Mouse (Mus musculus): ENCODE measurements around the gene Itpk1. TPM values are rescaled to one million over a fixed set of nuclear protein-coding genes. Genes with fewer than 3 reads are reported as not detected.

Gene Itpk1
- 18.9 and 20.8 TPM in 2 replicates for polyA plus RNA-seq (2015; fragmentation: Nextera tagmentation; extraction: Ambion mirVana)

DNA sequence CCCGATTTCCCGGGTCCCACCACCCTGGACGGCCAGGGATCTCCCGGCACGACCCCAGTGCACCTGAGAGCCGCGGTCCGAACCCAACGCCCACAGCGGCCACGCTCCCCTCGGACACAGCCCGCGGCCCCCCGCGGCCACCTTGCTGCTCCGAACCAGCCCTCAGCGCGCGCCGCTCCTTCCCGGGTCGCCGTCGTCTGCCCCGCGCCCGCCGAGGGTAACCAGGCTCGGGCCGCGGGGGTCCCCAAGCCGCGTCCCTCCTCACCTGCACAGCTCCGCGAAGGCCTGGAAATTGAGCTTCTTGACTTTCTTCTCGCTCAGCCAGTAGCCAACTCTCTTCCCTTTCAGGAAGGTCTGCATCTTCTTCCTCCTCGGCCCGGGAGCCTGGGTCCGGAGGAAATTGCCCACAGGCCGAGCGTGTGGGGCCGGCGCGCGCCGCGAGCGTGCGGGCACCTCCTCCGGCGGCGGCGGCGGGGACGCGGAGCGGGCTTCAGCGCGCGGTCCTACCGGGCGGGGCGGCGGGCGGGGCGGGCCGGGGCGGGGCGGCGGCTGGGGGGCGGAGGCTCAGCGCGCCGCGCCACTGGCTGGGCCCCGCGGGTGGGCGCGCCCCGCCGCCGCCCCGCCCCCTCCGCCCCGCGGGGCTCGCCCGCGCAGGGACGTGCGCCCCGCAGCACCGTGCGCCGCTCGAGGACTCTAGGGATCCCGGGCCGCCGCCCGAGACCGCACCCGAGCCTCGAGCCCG is at the start of gene Itpk1:
Gene Itpk1, minus strand, starts transcription at position 474 of the 742 bp plus-strand sequence.
- Histone ChIP-seq H3K36me3 (no peaks in the 10 kb centered on the region), H3K4me3 (replicated peaks) (peak within 1 kb of the TSS; percentile 83), H3K4me2 (peak within 1 kb of the TSS; percentile 97), H3K27me3 (no peaks in the 10 kb centered on the region), H3K4me1 (peaks cover 64% of the 10 kb centered on the region), H3K9me3 (replicated peaks) (no peaks in the 10 kb centered on the region), H3K9ac (peak within 1 kb of the TSS; percentile 76), H3K27ac (peak within 1 kb of the TSS; percentile 92)
- peak; percentile 92 for ATAC-seq (replicated peaks; ENCODE audit: low FRiP score)
- WGBS: under 1% methylated on average over 92 of the region's 105 CpGs

DNA sequence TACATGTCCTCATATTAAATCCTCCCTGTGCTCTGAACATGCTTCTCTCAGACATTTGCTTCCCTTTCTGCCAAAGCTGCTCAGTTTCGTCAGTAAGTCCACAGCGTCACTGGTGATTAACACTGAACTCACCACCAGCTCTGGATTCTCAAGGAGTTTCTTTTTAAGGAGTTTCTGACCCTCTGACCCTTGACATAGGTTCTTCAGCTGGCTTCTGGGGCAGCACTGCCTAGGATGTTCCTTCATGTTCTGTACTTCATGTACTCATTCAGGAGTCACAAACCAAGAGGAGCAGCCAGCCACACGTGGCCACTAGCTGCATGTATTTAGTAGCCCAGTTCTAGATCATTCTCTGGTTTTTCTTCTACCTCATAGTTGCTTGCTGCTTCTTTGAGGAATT is 43.5 kb upstream of the Itpk1 start:
- Histone ChIP-seq H3K9ac (no peak overlapping the region), H3K4me2 (no peak overlapping the region), H3K27me3 (no peaks in the 10 kb centered on the region), H3K36me3 (peaks cover 26% of the 10 kb centered on the region), H3K4me3 (replicated peaks) (no peak overlapping the region), H3K4me1 (peaks cover 12% of the 10 kb centered on the region), H3K27ac (no peak overlapping the region), H3K9me3 (replicated peaks) (no peaks in the 10 kb centered on the region)
- ATAC-seq (replicated peaks; ENCODE audit: low FRiP score): no peak
- 83% methylated on average over 3 of the region's 3 CpGs for WGBS

DNA sequence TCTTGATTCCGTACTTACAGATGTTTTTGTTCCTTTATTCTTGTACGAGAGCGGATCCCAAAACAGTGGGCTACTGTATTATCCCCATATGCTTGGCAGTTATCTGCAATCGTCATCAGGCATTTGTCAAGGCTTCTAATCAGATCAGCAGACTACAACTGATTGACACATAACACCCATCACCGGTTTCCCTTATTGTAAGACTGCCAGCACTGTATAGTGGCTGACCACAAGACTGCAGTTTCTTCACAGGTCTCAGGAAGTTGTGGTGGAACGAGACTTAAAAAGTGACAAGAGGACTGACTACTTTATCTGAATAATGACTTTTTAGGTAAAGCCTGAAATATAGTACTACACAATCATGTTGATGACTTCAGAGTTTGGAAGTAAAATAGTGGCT is 40.1 kb upstream of the Itpk1 start:
- H3K9me3 ChIP-seq (replicated peaks): no peaks in the 10 kb centered on the region
- WGBS: 59% methylated on average over 6 of the region's 6 CpGs
- peaks cover 25% of the 10 kb centered on the region for H3K4me1 ChIP-seq
- no peak for ATAC-seq (replicated peaks; ENCODE audit: low FRiP score)
- no peak overlapping the region for H3K9ac ChIP-seq
- peak overlapping the region; percentile 83; the same call in 1 of the 2 replicates for H3K4me3 ChIP-seq (replicated peaks)
- H3K4me2 ChIP-seq: peak overlapping the region; percentile 78
- no peak overlapping the region for H3K27ac ChIP-seq
- H3K36me3 ChIP-seq: peaks cover 33% of the 10 kb centered on the region
- H3K27me3 ChIP-seq: no peaks in the 10 kb centered on the region

DNA sequence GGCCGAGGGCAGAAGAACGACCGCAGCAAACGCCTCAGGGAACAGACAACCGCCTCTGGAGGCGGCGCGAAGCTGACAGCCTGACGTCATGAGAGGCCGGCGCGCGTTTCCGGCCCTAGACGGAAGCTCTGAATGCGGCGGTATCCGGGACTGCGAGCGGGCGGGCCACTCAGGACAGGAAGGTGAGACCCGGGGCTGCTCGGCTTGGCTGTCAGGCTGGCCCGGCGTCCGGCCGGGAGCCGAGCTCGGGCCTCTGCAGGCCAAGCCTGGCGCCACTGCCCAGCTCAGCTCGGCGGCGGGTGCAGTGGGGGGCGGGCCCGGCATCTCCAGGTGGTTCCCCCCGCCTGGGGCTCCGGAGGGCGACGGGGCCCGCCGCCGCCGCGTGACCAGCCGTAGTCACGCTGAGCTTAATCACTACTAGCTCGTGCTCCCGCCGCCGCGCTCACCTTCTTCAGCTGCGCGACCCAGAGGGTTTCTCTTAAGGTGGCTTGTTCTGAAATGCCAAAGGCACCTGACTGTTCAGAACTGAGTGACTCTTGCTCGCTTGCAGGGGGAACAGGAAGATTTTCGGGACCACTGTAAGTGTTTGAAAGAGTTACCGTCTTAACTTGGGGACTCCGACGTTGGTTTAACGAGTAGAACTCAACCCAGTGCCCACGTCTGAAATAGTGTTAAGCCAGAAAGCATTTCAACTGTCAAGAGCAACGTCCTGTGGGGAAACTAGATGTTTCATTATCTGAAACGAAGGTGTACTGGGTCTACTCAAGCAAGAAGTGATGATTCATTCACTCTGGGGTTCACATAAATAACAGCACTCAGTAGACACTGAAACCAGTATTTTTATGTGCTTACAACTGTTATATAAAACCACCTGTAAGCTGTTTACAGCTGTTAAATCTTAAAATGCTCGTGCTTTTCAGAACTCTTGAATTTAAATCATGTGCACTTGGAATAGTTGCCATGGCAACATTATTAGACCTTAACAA is 39.2 kb upstream of the Itpk1 start, which contains the start of the genes Moap1 and Tmem251:
Gene Moap1, minus strand, starts transcription at position 73 of the 986 bp plus-strand sequence.
Gene Tmem251, plus strand, starts transcription at position 174 of the 986 bp plus-strand sequence.
- peak within 1 kb of the TSS; percentile 83 for H3K4me3 ChIP-seq (replicated peaks)
- peaks cover 25% of the 10 kb centered on the region for H3K4me1 ChIP-seq
- WGBS: under 1% methylated on average over 63 of the region's 63 CpGs
- no peaks in the 10 kb centered on the region for H3K27me3 ChIP-seq
- peak within 1 kb of the TSS; percentile 78 for H3K4me2 ChIP-seq
- H3K9me3 ChIP-seq (replicated peaks): no peaks in the 10 kb centered on the region
- peak; percentile 98 for ATAC-seq (replicated peaks; ENCODE audit: low FRiP score)
- peak within 1 kb of the TSS; percentile 83 for H3K9ac ChIP-seq
- H3K36me3 ChIP-seq: peaks cover 29% of the 10 kb centered on the region
- peak within 1 kb of the TSS; percentile 95 for H3K27ac ChIP-seq

DNA sequence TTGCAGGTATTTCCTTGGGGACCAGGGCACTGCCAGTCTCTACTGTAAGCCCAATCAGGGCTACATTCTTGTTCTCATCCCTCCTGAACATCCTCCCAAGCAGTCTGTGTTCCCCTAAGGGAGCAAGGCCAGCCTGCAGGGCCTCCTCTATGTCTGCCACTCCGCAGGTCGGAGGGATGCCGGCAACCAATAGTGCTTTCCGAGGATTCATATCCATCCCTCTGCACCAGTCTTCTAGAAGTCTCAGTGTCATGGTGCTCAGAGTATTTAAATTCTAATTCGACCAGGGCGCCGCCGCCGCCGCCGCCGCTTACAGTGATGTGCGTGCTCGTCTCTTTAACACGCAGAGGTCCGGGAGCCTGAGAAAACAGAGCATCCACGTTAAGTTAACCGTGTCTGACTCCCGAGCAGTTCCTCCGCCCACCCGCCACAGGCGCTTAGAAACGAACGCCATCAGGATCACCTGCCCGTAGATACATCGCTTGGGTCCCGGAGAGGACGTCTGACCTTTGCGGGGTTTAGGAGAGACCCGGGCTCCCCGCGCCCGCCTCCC is 38.4 kb upstream of the Itpk1 start:
- peak overlapping the region; percentile 78 for H3K4me2 ChIP-seq
- under 1% methylated on average over 33 of the region's 33 CpGs for WGBS
- H3K9me3 ChIP-seq (replicated peaks): no peaks in the 10 kb centered on the region
- H3K4me3 ChIP-seq (replicated peaks): peak overlapping the region; percentile 83
- H3K36me3 ChIP-seq: peaks cover 22% of the 10 kb centered on the region
- peak overlapping the region; percentile 95 for H3K27ac ChIP-seq
- H3K27me3 ChIP-seq: no peaks in the 10 kb centered on the region
- H3K9ac ChIP-seq: peak overlapping the region; percentile 83
- H3K4me1 ChIP-seq: peaks cover 25% of the 10 kb centered on the region
- peak; percentile 19 for ATAC-seq (replicated peaks; ENCODE audit: low FRiP score)

DNA sequence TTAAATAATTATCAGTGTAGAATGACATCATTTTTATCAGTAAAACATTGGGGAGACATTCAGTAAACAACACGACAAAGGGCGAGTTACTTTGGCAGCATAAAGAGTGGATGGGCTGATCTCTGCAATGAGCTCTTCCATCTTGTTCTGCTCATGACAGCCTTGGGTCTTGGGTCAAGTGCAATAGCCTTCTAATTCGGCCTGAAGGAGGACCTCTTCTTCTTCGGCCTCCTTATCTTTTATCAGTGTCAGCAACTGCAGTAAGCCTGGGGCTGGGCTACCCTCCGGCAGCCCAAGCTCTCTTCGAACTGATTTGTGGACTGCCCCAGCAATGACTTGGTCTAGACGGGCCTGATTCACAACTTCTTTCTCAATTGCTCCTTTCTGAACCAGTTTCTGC is 37.3 kb upstream of the Itpk1 start:
- peaks cover 13% of the 10 kb centered on the region for H3K36me3 ChIP-seq
- no peak for ATAC-seq (replicated peaks; ENCODE audit: low FRiP score)
- H3K27me3 ChIP-seq: no peaks in the 10 kb centered on the region
- H3K27ac ChIP-seq: no peak overlapping the region
- 82% methylated on average over 7 of the region's 7 CpGs for WGBS
- H3K4me1 ChIP-seq: peaks cover 25% of the 10 kb centered on the region
- no peaks in the 10 kb centered on the region for H3K9me3 ChIP-seq (replicated peaks)
- no peak overlapping the region for H3K4me3 ChIP-seq (replicated peaks)
- H3K9ac ChIP-seq: no peak overlapping the region
- H3K4me2 ChIP-seq: no peak overlapping the region

DNA sequence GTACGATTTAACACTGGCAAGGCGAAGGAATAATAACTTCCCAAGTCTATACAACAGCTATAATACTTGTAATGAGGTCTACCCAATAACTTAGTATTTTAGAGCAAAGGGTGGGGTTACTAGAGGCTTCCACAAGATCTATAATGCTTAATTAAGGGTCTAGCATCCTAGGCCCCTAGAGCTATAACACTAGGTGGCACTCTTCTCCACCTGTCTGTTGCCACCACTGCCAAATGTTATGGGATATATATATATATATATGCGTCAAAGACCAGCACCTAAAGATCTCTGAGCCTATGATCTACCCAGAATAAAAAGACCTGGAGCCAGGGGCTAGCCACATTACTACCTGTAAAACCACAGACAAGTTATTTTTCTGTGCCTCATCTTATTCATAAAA is 35.6 kb upstream of the Itpk1 start:
- Histone ChIP-seq H3K4me3 (replicated peaks) (no peak overlapping the region), H3K4me1 (peaks cover 22% of the 10 kb centered on the region), H3K27me3 (no peaks in the 10 kb centered on the region), H3K9ac (no peak overlapping the region), H3K36me3 (peaks cover 7% of the 10 kb centered on the region), H3K4me2 (no peak overlapping the region), H3K27ac (no peak overlapping the region), H3K9me3 (replicated peaks) (no peaks in the 10 kb centered on the region)
- no peak for ATAC-seq (replicated peaks; ENCODE audit: low FRiP score)
- WGBS: 70% methylated on average over 3 of the region's 3 CpGs

DNA sequence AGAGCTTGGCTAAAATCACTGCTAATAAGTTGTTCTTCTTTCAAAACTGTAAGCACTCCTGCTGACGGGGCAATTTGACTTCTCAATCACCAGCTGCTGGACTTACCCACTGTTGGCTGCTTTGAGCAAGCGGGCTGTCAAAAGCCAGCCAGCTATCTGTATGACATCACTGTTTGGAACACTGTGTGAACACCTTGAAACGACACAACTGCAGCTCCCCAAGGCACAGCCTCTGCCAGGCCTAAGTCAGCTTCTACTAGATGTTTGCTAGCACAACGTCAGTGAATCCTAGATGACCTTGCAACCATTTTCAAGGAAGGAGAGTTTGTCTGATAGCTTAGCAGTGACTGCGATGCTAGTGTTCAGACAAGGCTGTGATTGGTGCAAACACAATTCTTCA is 34.4 kb upstream of the Itpk1 start:
- Histone ChIP-seq H3K27me3 (no peaks in the 10 kb centered on the region), H3K9me3 (replicated peaks) (no peaks in the 10 kb centered on the region), H3K4me1 (peaks cover 13% of the 10 kb centered on the region), H3K4me2 (no peak overlapping the region), H3K4me3 (replicated peaks) (no peak overlapping the region), H3K36me3 (peaks cover 7% of the 10 kb centered on the region), H3K27ac (no peak overlapping the region), H3K9ac (no peak overlapping the region)
- 74% methylated on average over 5 of the region's 5 CpGs for WGBS
- ATAC-seq (replicated peaks; ENCODE audit: low FRiP score): no peak

DNA sequence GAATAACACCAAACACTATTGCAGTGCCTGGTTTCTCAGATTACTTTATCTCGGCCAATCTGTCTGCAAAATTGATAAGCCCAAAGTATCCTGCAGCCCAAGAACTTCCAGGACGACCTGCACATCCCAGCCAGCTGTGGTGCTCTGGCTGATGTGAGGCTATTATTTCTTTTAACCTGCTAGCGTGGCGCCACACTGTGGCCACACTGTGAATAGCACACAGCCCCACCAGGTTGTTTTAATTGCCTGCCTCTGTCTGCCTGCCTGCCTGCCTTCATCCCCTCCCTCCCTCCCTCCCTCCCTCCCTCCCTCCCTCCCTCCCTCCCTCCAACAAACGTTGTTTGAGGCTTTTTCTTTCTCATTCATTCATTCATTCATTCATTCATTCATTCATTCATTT is 28.7 kb upstream of the Itpk1 start:
- H3K9me3 ChIP-seq (replicated peaks): no peaks in the 10 kb centered on the region
- no peak overlapping the region for H3K27ac ChIP-seq
- no peak overlapping the region for H3K4me2 ChIP-seq
- H3K36me3 ChIP-seq: no peaks in the 10 kb centered on the region
- ATAC-seq (replicated peaks; ENCODE audit: low FRiP score): no peak
- peaks cover 24% of the 10 kb centered on the region for H3K4me1 ChIP-seq
- 8% methylated on average over 5 of the region's 5 CpGs for WGBS
- no peak overlapping the region for H3K4me3 ChIP-seq (replicated peaks)
- H3K27me3 ChIP-seq: no peaks in the 10 kb centered on the region
- H3K9ac ChIP-seq: no peak overlapping the region

DNA sequence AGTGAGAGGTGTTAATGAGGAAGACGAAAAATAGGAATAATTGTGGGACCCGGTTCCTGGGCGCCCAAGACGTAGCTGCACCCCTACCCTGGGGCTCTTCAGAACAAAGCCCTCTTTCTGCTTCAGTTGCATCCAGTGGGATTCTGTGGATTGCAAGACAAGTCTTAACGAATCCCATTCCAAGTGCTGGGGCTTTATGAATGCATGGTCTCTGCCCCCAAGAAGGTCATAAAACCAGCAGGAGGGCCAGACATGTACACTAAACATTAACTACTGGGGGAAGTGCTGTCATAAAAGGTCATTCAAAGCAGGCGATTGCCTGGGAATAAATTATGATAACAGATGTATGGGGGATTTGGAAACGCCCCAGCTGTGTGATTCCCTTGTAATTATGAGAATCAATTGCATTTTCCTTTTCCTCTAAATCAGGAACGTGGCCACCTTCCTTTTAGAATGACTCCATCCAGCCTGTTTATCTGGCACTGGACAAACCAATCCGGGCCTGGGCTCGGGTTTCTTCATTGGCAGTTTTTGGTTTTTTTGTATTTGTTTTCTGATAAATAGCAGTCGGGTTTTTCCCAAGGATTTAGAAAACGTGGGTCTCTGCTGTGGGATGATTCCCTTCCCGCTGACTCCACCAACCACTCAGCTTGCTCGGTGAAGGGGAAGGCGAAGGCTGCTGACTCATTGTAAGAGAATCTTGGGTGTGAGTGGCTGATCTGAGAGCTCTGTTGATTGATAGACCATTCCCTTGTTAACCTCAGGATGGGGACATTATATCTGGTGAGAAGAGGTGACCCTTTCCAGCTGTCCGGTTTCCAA is 26.3 kb upstream of the Itpk1 start:
- ATAC-seq (replicated peaks; ENCODE audit: low FRiP score): peak; percentile 59
- WGBS: 14% methylated on average over 16 of the region's 16 CpGs
- Histone ChIP-seq H3K27me3 (no peaks in the 10 kb centered on the region), H3K4me2 (peak overlapping the region; percentile 57), H3K27ac (peak overlapping the region; percentile 92), H3K9ac (no peak overlapping the region), H3K9me3 (replicated peaks) (no peaks in the 10 kb centered on the region), H3K36me3 (no peaks in the 10 kb centered on the region), H3K4me1 (peaks cover 24% of the 10 kb centered on the region), H3K4me3 (replicated peaks) (peak overlapping the region; percentile 23)
